Mouse (Mus musculus) C2C12 (cell line): ENCODE measurements at regions not wholly inside any gene's neighbourhood (a gene's known extent, or its start where the extent isn't known, plus 50 kb on each side); places are given as distances from the start of the nearest gene placed in this dataset.

Experiments
- CEBPB ChIP-seq: IDR thresholded peaks from one replicate; pipeline ENCODE4 v1.6.1; 2011; ENCODE audit warnings: low read depth, mild to moderate bottlenecking, control low read depth, moderate library complexity
- CTCF ChIP-seq: IDR thresholded peaks from one replicate; pipeline ENCODE4 v1.5.1; 2011; ENCODE audit not compliant: control insufficient read depth, insufficient read depth, insufficient read length
- MYOG ChIP-seq: IDR thresholded peaks from one replicate; pipeline ENCODE4 v1.6.1; 2011; ENCODE audit not compliant: control insufficient read depth, insufficient read length; ENCODE audit errors: extremely low read depth

- TF ChIP-seq CTCF (no peak), CEBPB (no peak), MYOG (no peak)
Observed at GRCm38 (mm10) chr15:61100807-61101206, 178.0 kb upstream of the A1bg start.
